Mouse (Mus musculus) frontal cortex, postnatal 10 days (tissue): ENCODE measurements around the gene Brms1.
"Not testable (repeated sequence)": the region's sequence is repeated elsewhere in the genome, so short reads cannot be mapped to it uniquely, and the experiment has no call there.

Experiments
- DNase-seq, 2 experiments: peaks; one replicate each; pipeline ENCODE4 v3.0.0; 2022; ENCODE audit warnings: low spot score in 2 of 2, mixed read lengths in 1 of 2

Gene Brms1

DNA sequence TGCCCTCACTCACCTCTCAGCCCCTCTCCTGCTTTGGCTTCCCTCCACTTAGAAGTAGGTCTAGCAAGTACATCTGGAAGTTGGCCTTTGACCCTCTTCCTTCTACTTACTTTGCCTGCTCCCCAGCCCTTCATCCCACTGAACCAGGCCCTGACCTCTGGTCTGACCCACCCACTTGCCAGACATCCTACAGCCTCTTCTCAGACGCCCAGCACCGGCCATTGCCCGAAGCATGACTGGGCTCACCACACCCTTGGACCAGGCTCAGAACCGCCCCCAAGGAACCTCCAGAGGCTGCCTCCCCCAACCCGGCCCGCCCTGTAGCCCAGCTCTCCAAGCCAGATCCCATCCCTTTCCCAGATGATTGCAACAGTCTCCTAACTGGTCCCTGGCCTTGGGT lies 21.3 kb downstream of the Brms1 start:
- DNase-seq, result no peak

- DNase-seq, result no peak
Observed at GRCm38 (mm10) chr19:5065104-5065503, 23.9 kb downstream of the Brms1 start.

- no peak for DNase-seq
Observed at GRCm38 (mm10) chr19:5067040-5067799, 26.1 kb downstream of the Brms1 start.

- no peak for DNase-seq
Observed at GRCm38 (mm10) chr19:5067867-5068569, 26.9 kb downstream of the Brms1 start, which contains the start of gene Cd248. TSS of gene Cd248 (plus strand) at chr19:5068078.

DNA sequence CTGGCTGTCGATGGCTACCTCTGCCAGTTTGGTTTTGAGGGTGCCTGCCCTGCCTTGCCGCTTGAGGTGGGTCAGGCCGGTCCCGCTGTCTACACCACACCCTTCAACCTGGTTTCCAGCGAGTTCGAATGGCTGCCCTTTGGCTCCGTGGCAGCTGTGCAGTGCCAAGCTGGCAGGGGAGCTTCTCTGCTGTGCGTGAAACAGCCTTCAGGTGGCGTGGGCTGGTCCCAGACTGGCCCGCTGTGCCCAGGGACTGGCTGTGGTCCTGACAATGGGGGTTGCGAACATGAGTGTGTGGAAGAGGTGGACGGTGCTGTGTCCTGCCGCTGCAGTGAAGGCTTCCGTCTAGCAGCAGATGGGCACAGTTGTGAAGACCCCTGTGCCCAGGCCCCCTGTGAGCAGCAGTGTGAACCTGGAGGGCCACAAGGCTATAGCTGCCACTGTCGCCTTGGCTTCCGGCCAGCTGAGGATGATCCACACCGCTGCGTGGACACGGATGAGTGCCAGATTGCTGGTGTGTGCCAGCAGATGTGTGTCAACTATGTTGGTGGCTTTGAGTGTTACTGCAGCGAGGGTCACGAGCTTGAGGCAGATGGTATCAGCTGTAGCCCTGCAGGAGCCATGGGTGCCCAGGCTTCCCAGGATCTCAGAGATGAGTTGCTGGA lies 27.5 kb downstream of the Brms1 start:
- no peak for DNase-seq

DNA sequence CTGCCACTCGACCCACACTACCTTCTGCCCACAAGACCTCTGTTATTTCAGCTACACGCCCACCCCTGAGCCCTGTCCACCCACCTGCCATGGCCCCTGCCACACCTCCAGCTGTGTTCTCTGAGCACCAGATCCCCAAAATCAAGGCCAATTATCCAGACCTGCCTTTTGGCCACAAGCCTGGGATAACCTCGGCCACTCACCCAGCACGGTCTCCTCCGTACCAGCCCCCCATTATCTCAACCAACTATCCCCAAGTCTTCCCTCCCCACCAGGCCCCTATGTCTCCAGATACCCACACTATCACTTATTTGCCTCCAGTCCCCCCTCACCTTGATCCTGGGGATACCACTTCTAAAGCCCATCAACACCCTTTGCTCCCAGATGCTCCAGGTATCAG lies 28.3 kb downstream of the Brms1 start:
- DNase-seq, result no peak

DNA sequence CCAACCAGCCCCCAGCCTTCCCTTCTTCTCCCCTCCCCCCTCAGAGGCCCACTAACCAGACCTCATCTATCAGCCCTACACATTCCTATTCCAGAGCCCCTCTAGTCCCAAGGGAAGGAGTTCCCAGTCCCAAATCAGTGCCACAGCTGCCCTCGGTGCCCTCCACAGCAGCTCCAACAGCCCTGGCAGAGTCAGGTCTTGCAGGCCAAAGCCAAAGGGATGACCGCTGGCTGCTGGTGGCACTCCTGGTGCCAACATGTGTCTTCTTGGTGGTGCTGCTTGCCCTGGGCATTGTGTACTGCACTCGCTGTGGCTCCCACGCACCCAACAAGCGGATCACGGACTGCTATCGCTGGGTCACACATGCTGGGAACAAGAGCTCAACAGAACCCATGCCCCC lies 28.8 kb downstream of the Brms1 start:
- DNase-seq, result no peak

DNA sequence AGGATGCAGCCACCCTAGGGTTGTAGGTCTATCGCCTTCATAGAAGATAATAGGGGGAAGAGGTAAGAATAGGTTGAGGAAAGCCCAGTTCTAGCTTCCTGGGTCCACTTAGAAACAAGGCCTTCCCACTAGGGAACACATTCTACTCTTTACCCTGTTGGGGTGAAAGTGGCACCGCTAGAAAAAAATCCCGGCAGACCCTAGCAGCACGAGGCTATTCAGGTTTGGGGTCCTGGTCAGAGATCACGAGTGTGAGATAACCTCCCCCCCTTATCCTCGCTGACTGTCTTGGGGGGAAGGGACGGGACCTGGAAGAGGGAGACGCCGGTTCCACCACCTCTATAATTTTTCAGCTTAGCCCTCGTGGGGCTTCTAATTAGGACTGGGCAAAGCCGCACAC lies 29.9 kb downstream of the Brms1 start:
- DNase-seq, result no peak

DNA sequence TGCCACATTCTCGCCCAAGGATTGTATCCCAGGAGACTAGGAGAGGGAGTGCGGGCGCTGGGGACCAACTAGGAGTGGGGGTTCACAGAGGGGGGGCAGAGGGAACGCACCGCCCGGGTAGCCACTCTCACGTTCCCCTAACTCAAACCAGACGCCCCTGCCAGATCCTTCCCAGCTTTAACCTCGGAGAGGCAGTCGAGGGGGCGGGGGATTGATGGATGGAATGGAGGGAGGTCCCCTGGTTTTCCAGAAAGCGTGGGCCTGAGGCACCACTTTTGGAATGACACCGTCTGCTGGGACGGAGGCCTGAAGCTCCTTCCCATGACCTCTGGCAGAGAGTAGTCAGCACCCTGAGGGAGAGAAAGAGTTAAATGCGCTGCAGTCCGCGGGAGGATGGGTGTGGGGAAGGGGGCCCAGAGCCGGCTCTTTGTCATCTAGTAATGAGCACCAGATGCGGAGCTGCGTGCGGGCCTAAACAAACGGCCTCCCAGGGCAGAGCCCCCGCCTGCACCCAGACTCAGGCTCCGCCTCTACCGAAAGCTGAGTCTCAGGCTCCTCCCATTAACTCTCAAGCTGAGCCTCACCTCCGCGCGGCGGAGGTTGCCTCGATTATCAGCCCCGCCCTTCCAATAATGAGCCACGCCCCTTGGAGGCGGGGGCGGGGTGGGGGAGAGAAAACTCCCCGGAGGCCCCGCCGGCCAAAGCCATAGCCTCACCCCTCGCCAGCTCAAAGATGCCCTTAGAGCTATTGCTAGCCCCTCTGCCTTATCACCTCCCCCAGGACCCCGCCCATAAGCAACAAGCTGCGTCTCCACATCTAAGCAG lies 30.6 kb downstream of the Brms1 start:
- DNase-seq, result no peak

DNA sequence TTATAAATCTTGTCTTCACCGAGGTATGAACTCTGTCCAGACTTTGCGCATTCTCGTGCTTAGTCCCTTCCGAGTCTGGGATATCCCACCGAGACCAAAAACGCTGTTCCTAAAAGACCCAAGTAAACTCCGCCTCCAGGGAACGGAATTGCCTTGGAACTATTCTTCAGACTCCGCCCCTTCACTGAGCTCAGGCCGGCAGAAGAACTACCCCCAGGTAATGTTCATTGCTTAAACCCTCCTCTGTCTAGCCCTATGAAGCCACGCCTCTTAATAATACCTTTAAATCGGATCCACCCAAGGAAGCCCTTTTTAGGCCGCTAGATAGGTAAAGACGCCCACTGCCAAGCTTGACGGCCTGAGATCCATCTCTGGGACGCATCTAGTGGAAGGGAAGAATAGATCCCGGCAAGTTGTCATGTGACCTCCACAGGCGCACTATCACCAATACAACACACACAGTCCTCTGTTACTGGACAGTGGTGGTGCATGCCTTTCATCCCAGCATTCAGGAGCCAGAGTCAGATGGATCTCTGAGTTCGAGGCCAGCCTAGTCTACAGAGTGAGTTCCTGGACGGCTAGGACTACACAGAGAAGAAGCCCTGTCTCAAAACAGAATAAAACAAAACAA lies 31.4 kb downstream of the Brms1 start:
- DNase-seq, result no peak

DNA sequence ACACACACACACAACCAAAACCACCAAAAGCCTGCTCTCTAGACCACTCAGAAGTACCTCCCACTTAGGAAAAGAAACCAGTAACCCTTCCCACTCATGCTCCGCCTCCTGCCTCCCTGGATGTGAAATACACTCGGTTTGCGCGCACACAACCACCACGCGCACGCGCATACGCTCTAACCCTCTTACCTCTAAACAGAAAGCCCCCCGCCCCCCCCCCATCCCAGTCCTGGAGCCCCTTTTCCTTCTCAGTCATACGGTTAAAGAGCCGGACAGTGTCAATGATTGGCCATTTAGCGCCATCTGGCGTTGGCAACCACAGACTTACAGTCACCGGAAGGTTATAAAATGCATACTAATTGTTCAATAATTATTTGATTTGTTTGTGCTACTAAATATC lies 31.9 kb downstream of the Brms1 start:
- no peak for DNase-seq

- DNase-seq, result no peak
Observed at GRCm38 (mm10) chr19:5073518-5073917, 32.4 kb downstream of the Brms1 start.

DNA sequence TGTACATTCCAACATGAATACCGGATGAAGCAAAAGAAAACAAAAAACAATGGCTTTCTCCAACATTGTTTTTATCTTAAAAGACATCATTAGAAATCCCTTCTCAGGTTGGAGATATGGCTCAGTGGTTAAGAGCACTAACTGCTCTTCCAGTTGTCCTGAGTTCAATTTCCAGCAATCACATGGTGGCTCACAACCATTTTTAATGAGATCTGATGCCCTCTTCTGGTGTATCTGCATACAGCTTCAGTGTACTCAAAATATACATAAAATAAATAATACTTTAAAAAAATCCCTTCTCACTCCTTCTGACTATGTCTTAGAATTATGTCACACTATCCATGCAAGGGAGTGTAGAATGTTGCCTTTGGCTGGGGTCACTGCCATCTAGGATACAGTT lies 38.1 kb downstream of the Brms1 start:
- no peak for DNase-seq

DNA sequence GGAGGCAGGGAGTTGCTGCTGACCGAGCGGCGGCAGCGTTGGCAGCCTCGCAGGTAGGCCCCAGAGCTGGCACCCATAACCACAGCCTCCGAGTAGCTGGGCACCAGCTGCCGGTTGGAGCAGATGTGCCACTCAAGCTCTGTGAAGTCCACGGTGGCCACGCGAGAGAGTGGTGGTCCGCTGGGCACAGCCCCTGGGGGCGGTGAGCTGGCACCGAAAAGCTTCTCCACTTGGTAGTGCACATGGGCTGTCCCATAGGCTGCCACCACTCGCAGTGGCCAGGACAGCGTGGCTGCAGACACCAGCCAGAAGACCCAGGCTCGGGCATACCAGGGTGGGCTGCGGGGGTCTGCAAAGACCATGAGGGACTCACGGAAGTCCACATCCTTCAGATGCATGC lies 40.9 kb downstream of the Brms1 start:
- no peak for DNase-seq

- no peak for DNase-seq
Observed at GRCm38 (mm10) chr19:5082596-5082995, 41.4 kb downstream of the Brms1 start.

GRCm38 (mm10) chr19:5083961-5084833 lies 43.0 kb downstream of the Brms1 start:
- DNase-seq, result no peak

DNA sequence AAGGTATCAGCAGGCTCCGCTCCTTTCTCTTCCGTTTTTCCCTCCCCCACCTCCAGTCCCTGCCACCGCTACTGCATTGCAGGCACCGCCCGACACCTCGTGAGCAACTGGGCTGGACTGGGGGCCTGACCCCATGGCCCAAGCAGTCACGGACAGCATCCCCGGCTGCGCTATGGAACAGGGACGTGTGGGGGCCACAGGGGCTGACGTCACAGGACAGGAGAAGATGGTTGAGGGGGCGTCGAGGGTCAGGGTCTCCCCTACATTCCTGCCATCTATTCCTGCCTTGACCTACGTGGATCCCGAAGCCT lies 43.6 kb downstream of the Brms1 start:
- DNase-seq, result no peak

DNA sequence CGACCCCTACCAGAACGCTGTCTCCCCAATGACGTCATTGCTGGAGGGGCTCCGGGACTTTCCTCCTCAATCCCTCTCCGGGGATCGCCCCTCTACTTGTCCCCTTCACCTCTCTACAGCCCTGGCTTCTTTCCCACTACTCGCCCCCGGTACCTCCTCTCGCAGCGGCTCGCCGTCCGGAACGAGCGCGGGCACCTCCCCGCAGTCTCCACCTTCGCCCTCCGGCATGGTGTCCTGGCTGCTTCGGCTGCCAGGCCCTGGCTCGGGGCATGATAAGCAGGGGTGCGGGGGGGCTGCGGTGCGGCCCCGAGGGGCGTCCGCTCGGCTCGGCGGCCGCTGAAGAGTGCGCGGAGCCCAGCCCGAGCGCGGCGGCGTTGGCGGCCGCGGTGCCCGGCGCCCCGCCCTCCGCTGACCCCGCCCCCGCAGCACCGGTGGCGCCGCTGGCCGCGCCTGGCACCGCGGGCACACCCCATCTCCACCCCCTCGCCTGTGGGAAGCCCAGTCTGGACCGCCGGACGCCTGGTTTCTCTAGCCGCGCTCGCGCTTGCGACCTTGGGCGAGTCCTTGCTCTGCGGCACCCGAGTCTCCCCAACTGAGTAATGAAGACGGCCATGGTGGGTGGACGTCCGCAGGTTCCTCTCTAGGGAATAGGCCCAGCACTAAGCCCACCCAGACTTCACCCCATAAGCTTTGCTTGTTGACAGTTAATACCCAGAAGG lies 44.1 kb downstream of the Brms1 start, which contains the start of gene Tmem151a:
Gene Tmem151a (minus strand): TSS at position 387 of the 719 bp plus-strand sequence.
- DNase-seq, result no peak

GRCm38 (mm10) chr19:5086533-5086932 lies 45.4 kb downstream of the Brms1 start:
- not testable (repeated sequence) for DNase-seq
